Mouse (Mus musculus) lung, embryonic 16.5 days (tissue): ENCODE measurements around the gene Asgr2. TPM values are rescaled to one million over a fixed set of nuclear protein-coding genes. Genes with fewer than 3 reads are reported as not detected.
"Not testable (repeated sequence)": the region's sequence is repeated elsewhere in the genome, so short reads cannot be mapped to it uniquely, and the experiment has no call there.

Experiments
- ATAC-seq: fragments of 200-750 bp; cut with Nextera tagmentation; 2 replicates; pipeline ENCODE4 v1.8.0; 2017; ENCODE audit warnings: low read depth, mild to moderate bottlenecking, moderate library complexity
- H3K27ac ChIP-seq: fragments of 300-500 bp; sonication (generic); 2 replicates; pipeline ENCODE4 v1.5.1; 2014; ENCODE audit warnings: mild to moderate bottlenecking, control low read depth, low read length
- H3K27me3 ChIP-seq: fragments of 300-500 bp; sonication (generic); 2 replicates; pipeline ENCODE4 v1.6.1; 2014; ENCODE audit warnings: low read depth, low read length, mixed read lengths; ENCODE audit not compliant: control insufficient read depth, insufficient read depth
- H3K36me3 ChIP-seq: fragments of 300-500 bp; sonication (generic); 2 replicates; pipeline ENCODE4 v1.6.1; 2014; ENCODE audit warnings: low read length; ENCODE audit not compliant: control insufficient read depth, insufficient read depth
- H3K4me1 ChIP-seq: fragments of 300-500 bp; sonication (generic); replicated peaks from 2 replicates; pipeline ENCODE4 v1.6.1; 2014; ENCODE audit warnings: low read length, mixed read lengths; ENCODE audit not compliant: control insufficient read depth, insufficient read depth
- H3K4me2 ChIP-seq: fragments of 300-500 bp; sonication (generic); 2 replicates; pipeline ENCODE4 v1.6.1; 2014; ENCODE audit warnings: low read depth, low read length, control low read depth
- H3K4me3 ChIP-seq: fragments of 300-500 bp; sonication (generic); 2 replicates; pipeline ENCODE4 v1.5.1; 2014; ENCODE audit warnings: mild to moderate bottlenecking, low read length, control low read depth
- H3K9ac ChIP-seq: fragments of 300-500 bp; sonication (generic); 2 replicates; pipeline ENCODE4 v1.6.1; 2014; ENCODE audit warnings: low read length, control low read depth
- H3K9me3 ChIP-seq: fragments of 300-500 bp; sonication (generic); 2 replicates; pipeline ENCODE4 v1.6.1; 2016; ENCODE audit warnings: low read length; ENCODE audit not compliant: control insufficient read depth
- WGBS: fragments of 180-500 bp; shearing (Covaris S2); extraction: QIAGEN DNeasy Blood & Tissue Kit; methylation state at CpG from one replicate; pipeline ENCODE4 v1.1.7; 2014; 5-methylcytosine and 5-hydroxymethylcytosine counted together
- polyA plus RNA-seq: library from polyadenylated mRNA; unstranded; fragments of >200 nt; fragmentation: Nextera tagmentation; extraction: Ambion mirVana; gene quantifications from 2 replicates; pipeline ENCODE4 v1.2.1, GENCODE M21; 2015

Gene Asgr2
- polyA plus RNA-seq, 1 experiment from 2014 or later, result not detected

- no peak for ATAC-seq
- no peak overlapping the region for H3K9ac ChIP-seq
- H3K9me3 ChIP-seq, result no peaks in the 10 kb centered on the region
- H3K27ac ChIP-seq, result no peak overlapping the region
- WGBS, result 74% methylated on average over 3 of the region's 3 CpGs
- no peak overlapping the region for H3K4me2 ChIP-seq
- H3K27me3 ChIP-seq, result no peaks in the 10 kb centered on the region
- no peak overlapping the region for H3K4me3 ChIP-seq
- H3K36me3 ChIP-seq, result no peaks in the 10 kb centered on the region
- no peaks in the 10 kb centered on the region for H3K4me1 ChIP-seq
These were observed 17.7 kb downstream of the Asgr2 start for GRCm38 (mm10) chr11:70110146-70110545.

DNA sequence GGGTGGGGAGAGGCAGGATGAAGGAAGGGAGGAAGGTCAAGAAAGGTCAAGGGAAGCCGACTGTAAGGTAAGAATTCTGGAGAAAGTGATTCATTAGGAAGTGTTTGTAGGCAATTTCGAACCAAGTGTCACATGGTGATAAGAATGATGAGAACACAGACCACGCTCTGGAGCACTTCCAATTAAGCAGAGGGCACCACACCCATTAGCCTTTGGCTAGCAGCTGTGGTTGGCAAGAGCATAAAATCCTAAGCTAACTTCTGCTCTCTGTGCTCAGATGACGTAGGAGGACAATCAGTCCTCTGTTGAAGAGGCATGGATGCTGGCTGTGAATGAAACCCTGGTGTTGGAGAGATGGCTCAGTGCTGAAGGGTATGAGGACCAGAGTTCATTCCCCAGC lies 22.1 kb downstream of the Asgr2 start:
- ATAC-seq, result no peak
- Histone ChIP-seq H3K4me1 (no peaks in the 10 kb centered on the region), H3K36me3 (no peaks in the 10 kb centered on the region), H3K27me3 (no peaks in the 10 kb centered on the region), H3K9me3 (no peaks in the 10 kb centered on the region), H3K4me2 (no peak overlapping the region), H3K9ac (no peak overlapping the region), H3K4me3 (no peak overlapping the region), H3K27ac (no peak overlapping the region)
- 40% methylated on average over 4 of the region's 4 CpGs for WGBS

DNA sequence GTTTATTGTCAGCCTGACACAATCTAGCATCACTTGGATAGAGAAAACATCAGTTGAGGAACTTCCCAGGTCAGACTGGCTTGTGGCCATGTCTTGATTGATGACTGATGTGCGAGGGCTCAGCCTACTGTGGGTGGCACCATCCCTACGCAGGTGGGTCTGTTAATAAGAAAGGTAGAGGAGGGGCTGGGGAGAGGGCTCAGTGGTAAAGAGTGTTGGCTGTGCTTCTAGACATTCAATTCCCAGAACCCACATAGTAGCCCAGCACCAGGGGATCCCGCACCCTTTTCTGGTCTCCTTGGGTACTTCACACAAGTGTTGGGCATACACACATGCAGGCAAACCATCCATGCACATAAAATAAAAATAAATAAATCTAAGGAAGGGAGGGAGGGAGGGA lies 23.5 kb downstream of the Asgr2 start:
- no peak for ATAC-seq
- no peak overlapping the region for H3K9ac ChIP-seq
- H3K9me3 ChIP-seq, result no peaks in the 10 kb centered on the region
- H3K4me3 ChIP-seq, result no peak overlapping the region
- 84% methylated on average over 3 of the region's 3 CpGs for WGBS
- no peak overlapping the region for H3K4me2 ChIP-seq
- no peak overlapping the region for H3K27ac ChIP-seq
- no peaks in the 10 kb centered on the region for H3K27me3 ChIP-seq
- H3K4me1 ChIP-seq, result no peaks in the 10 kb centered on the region
- no peaks in the 10 kb centered on the region for H3K36me3 ChIP-seq

GRCm38 (mm10) chr11:70129926-70130379 lies 37.5 kb downstream of the Asgr2 start, which contains the start of gene Mgl2:
Gene Mgl2 (plus strand): TSS chr11:70130329.
- H3K9ac ChIP-seq, result no peak within 1 kb of the TSS
- peak within 1 kb of the TSS; percentile 20; the same call in 1 of the 2 replicates for H3K4me2 ChIP-seq
- ATAC-seq, result peak; percentile 95
- no peaks in the 10 kb centered on the region for H3K36me3 ChIP-seq
- no peaks in the 10 kb centered on the region for H3K9me3 ChIP-seq
- peaks cover 17% of the 10 kb centered on the region; the same call in 1 of the 2 replicates for H3K4me1 ChIP-seq
- WGBS, result 28% methylated on average over 9 of the region's 9 CpGs
- H3K27ac ChIP-seq, result peak within 1 kb of the TSS; percentile 49; the same call in 1 of the 2 replicates
- H3K4me3 ChIP-seq, result no peak within 1 kb of the TSS
- H3K27me3 ChIP-seq, result no peaks in the 10 kb centered on the region

DNA sequence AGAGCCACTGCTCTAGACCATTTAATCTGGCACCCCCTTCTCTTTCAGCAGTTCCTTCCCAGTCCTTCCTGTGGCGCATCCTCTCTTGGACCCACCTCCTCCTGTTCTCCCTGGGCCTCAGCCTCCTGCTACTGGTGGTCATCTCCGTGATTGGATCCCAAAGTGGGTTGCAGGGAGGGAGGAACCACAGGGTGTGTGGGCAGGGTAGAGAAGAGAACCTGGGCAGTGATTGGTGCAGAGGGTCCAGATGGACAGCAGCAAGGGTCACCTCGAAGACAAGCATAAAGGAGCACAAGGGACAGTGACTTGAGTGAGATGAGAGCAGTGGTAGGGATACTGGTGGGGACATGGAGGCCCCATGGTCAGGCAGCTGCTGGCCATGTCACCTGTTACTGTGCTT lies 42.6 kb downstream of the Asgr2 start:
- not testable (repeated sequence) for H3K4me1 ChIP-seq, H3K9me3 ChIP-seq, H3K27ac ChIP-seq, H3K36me3 ChIP-seq, H3K4me3 ChIP-seq, H3K9ac ChIP-seq, H3K27me3 ChIP-seq, H3K4me2 ChIP-seq, ATAC-seq
- 65% methylated on average over 3 of the region's 3 CpGs for WGBS

GRCm38 (mm10) chr11:70135925-70136324 lies 43.5 kb downstream of the Asgr2 start:
- not testable (repeated sequence) for H3K36me3 ChIP-seq, H3K4me2 ChIP-seq, H3K27ac ChIP-seq, H3K4me1 ChIP-seq, H3K27me3 ChIP-seq, H3K9ac ChIP-seq, H3K9me3 ChIP-seq, H3K4me3 ChIP-seq
- WGBS, result 81% methylated on average over 8 of the region's 8 CpGs
- ATAC-seq, result peak; percentile 51

- no peaks in the 10 kb centered on the region for H3K9me3 ChIP-seq
- no peak for ATAC-seq
- 69% methylated on average over 10 of the region's 10 CpGs for WGBS
- no peaks in the 10 kb centered on the region for H3K4me1 ChIP-seq
- H3K27ac ChIP-seq, result no peak overlapping the region
- no peaks in the 10 kb centered on the region for H3K36me3 ChIP-seq
- H3K4me3 ChIP-seq, result no peak overlapping the region
- no peak overlapping the region for H3K9ac ChIP-seq
- no peak overlapping the region for H3K4me2 ChIP-seq
- H3K27me3 ChIP-seq, result no peaks in the 10 kb centered on the region
These were observed 46.7 kb downstream of the Asgr2 start for GRCm38 (mm10) chr11:70139171-70139570.

- 59% methylated on average over 3 of the region's 3 CpGs for WGBS
- H3K9ac ChIP-seq, result no peak overlapping the region
- no peaks in the 10 kb centered on the region for H3K36me3 ChIP-seq
- no peaks in the 10 kb centered on the region for H3K27me3 ChIP-seq
- no peaks in the 10 kb centered on the region for H3K9me3 ChIP-seq
- H3K4me2 ChIP-seq, result no peak overlapping the region
- H3K27ac ChIP-seq, result no peak overlapping the region
- H3K4me3 ChIP-seq, result no peak overlapping the region
- ATAC-seq, result no peak
- H3K4me1 ChIP-seq, result no peaks in the 10 kb centered on the region
These were observed 58.6 kb downstream of the Asgr2 start for GRCm38 (mm10) chr11:70151072-70151471.
